Mouse (Mus musculus) heart, embryonic 15.5 days (tissue): ENCODE data around the gene Stard3. TPM values are rescaled to one million over a fixed set of nuclear protein-coding genes. Genes with fewer than 3 reads are reported as not detected.
"Not testable (repeated sequence)": the region's sequence is repeated elsewhere in the genome, so short reads cannot be mapped to it uniquely, and the experiment has no call there.

Source experiments
- ATAC-seq: fragments of 200-750 bp; cut with Nextera tagmentation; replicated peaks from 2 replicates; pipeline ENCODE4 v1.8.0; 2017; ENCODE audit warnings: low read depth, moderate TSS enrichment; ENCODE audit not compliant: insufficient number of reproducible peaks, insufficient read depth, low FRiP score
- H3K27ac ChIP-seq: fragments of 300-500 bp; sonication (generic); 2 replicates; pipeline ENCODE4 v1.5.1; 2015; ENCODE audit warnings: mild to moderate bottlenecking, inconsistent platforms
- H3K27me3 ChIP-seq: fragments of 300-500 bp; sonication (generic); 2 replicates; pipeline ENCODE4 v1.6.1; 2015; ENCODE audit warnings: inconsistent platforms
- H3K36me3 ChIP-seq: fragments of 300-500 bp; sonication (generic); 2 replicates; pipeline ENCODE4 v1.6.1; 2015; ENCODE audit warnings: mild to moderate bottlenecking, inconsistent platforms
- H3K4me1 ChIP-seq: fragments of 300-500 bp; sonication (generic); replicated peaks from 2 replicates; pipeline ENCODE4 v1.6.1; 2015; ENCODE audit warnings: inconsistent platforms
- H3K4me2 ChIP-seq: fragments of 300-500 bp; sonication (generic); 2 replicates; pipeline ENCODE4 v1.6.1; 2015; ENCODE audit warnings: inconsistent platforms, mild to moderate bottlenecking, moderate library complexity
- H3K4me3 ChIP-seq: fragments of 300-500 bp; sonication (generic); 2 replicates; pipeline ENCODE4 v1.5.1; 2015; ENCODE audit warnings: mild to moderate bottlenecking, inconsistent platforms
- H3K9ac ChIP-seq: fragments of 300-500 bp; sonication (generic); 2 replicates; pipeline ENCODE4 v1.6.1; 2015; ENCODE audit warnings: mild to moderate bottlenecking, inconsistent platforms
- H3K9me3 ChIP-seq: fragments of 300-500 bp; sonication (generic); replicated peaks from 2 replicates; pipeline ENCODE4 v1.6.1; 2016; ENCODE audit warnings: inconsistent platforms
- WGBS: fragments of 180-500 bp; shearing (Covaris S2); methylation state at CpG from one replicate; pipeline ENCODE4 v1.1.7; 2015; ENCODE audit warnings: mixed read lengths; 5-methylcytosine and 5-hydroxymethylcytosine counted together
- polyA plus RNA-seq: library from polyadenylated mRNA; unstranded; fragments of >200 nt; fragmentation: Nextera tagmentation; extraction: Ambion mirVana; gene quantifications from 2 replicates; pipeline ENCODE4 v1.2.1, GENCODE M21; 2015

Gene Stard3
- polyA plus RNA-seq, 1 experiment from 2014 or later = 33.9 TPM

GRCm38 (mm10) chr11:98380106-98380505, 21.9 kb downstream of the Stard3 start:
- H3K9ac ChIP-seq = no peak overlapping the region
- no peaks in the 10 kb centered on the region for H3K27me3 ChIP-seq
- H3K4me1 ChIP-seq = peaks cover 82% of the 10 kb centered on the region
- peak overlapping the region; percentile 72 for H3K27ac ChIP-seq
- no peaks in the 10 kb centered on the region for H3K9me3 ChIP-seq
- WGBS = 67% methylated on average over 6 of the region's 6 CpGs
- H3K4me3 ChIP-seq = no peak overlapping the region
- peaks cover 32% of the 10 kb centered on the region for H3K36me3 ChIP-seq
- H3K4me2 ChIP-seq = no peak overlapping the region
- no peak for ATAC-seq

GRCm38 (mm10) chr11:98381651-98382050, 23.5 kb downstream of the Stard3 start:
- peaks cover 25% of the 10 kb centered on the region for H3K36me3 ChIP-seq
- WGBS = 94% methylated on average over 2 of the region's 2 CpGs
- H3K9ac ChIP-seq = no peak overlapping the region
- no peaks in the 10 kb centered on the region for H3K9me3 ChIP-seq
- no peak overlapping the region for H3K4me3 ChIP-seq
- peak overlapping the region; percentile 20 for H3K27ac ChIP-seq
- ATAC-seq = no peak
- no peak overlapping the region for H3K4me2 ChIP-seq
- H3K4me1 ChIP-seq = peaks cover 83% of the 10 kb centered on the region
- peaks cover 4% of the 10 kb centered on the region for H3K27me3 ChIP-seq

- H3K9ac ChIP-seq, H3K27me3 ChIP-seq, H3K4me3 ChIP-seq, H3K9me3 ChIP-seq, H3K4me2 ChIP-seq, ATAC-seq, H3K27ac ChIP-seq: not testable (repeated sequence)
- H3K36me3 ChIP-seq = peaks cover 18% of the 10 kb centered on the region; the same call in 1 of the 2 replicates
- H3K4me1 ChIP-seq = peaks cover 78% of the 10 kb centered on the region
- 21% methylated on average over 2 of the region's 2 CpGs for WGBS
Observed at GRCm38 (mm10) chr11:98382405-98382804, 24.2 kb downstream of the Stard3 start.

- peak; percentile 78 for ATAC-seq
- 32% methylated on average over 14 of the region's 14 CpGs for WGBS
- Histone ChIP-seq H3K4me2 (peak within 1 kb of the TSS; percentile 70), H3K36me3 (peaks cover 11% of the 10 kb centered on the region; the same call in 1 of the 2 replicates), H3K4me3 (peak within 1 kb of the TSS; percentile 53), H3K27me3 (peaks cover 10% of the 10 kb centered on the region), H3K9ac (peak within 1 kb of the TSS; percentile 67), H3K27ac (peak within 1 kb of the TSS; percentile 90), H3K4me1 (peaks cover 78% of the 10 kb centered on the region), H3K9me3 (no peaks in the 10 kb centered on the region)
Observed at GRCm38 (mm10) chr11:98383261-98384030, 25.3 kb downstream of the Stard3 start, which contains the start of gene Tcap. TSS of gene Tcap (plus strand) at chr11:98383811.

GRCm38 (mm10) chr11:98384216-98384615, 26.0 kb downstream of the Stard3 start:
- peak overlapping the region; percentile 67 for H3K9ac ChIP-seq
- H3K4me1 ChIP-seq = peaks cover 78% of the 10 kb centered on the region
- H3K36me3 ChIP-seq = peaks cover 3% of the 10 kb centered on the region; the same call in 1 of the 2 replicates
- no peaks in the 10 kb centered on the region for H3K9me3 ChIP-seq
- H3K4me3 ChIP-seq = peak overlapping the region; percentile 53
- ATAC-seq = no peak
- peaks cover 10% of the 10 kb centered on the region for H3K27me3 ChIP-seq
- peak overlapping the region; percentile 90 for H3K27ac ChIP-seq
- 50% methylated on average over 20 of the region's 20 CpGs for WGBS
- H3K4me2 ChIP-seq = peak overlapping the region; percentile 70

- H3K9ac ChIP-seq = peak overlapping the region; percentile 67
- H3K4me1 ChIP-seq = peaks cover 77% of the 10 kb centered on the region
- peak overlapping the region; percentile 90 for H3K27ac ChIP-seq
Observed at GRCm38 (mm10) chr11:98384721-98385637, 26.8 kb downstream of the Stard3 start.

GRCm38 (mm10) chr11:98385638-98386585, 27.7 kb downstream of the Stard3 start, which contains the start of gene Pnmt:
TSS of gene Pnmt (plus strand) at chr11:98386450.
- Histone ChIP-seq H3K9me3 (no peaks in the 10 kb centered on the region), H3K4me2 (peak within 1 kb of the TSS; percentile 70)

More at GRCm38 (mm10) chr11:98384721-98385637, 26.8 kb downstream of the Stard3 start:
- H3K4me2 ChIP-seq = peak overlapping the region; percentile 70
- H3K4me3 ChIP-seq = peak overlapping the region; percentile 53
- 0 out of 2 replicates have a peak, but pooled peaks cover 3% of the 10 kb centered on the region for H3K36me3 ChIP-seq
- no peaks in the 10 kb centered on the region for H3K9me3 ChIP-seq
- peaks cover 12% of the 10 kb centered on the region for H3K27me3 ChIP-seq
- 54% methylated on average over 8 of the region's 8 CpGs for WGBS
- no peak for ATAC-seq

GRCm38 (mm10) chr11:98386596-98386995, 28.4 kb downstream of the Stard3 start:
- Histone ChIP-seq H3K4me3 (no peak overlapping the region), H3K36me3 (no peaks in the 10 kb centered on the region), H3K27me3 (peaks cover 18% of the 10 kb centered on the region), H3K27ac (no peak overlapping the region), H3K9ac (no peak overlapping the region), H3K4me2 (peak overlapping the region; percentile 16; the same call in 1 of the 2 replicates), H3K9me3 (no peaks in the 10 kb centered on the region), H3K4me1 (peaks cover 77% of the 10 kb centered on the region)
- WGBS = 17% methylated on average over 24 of the region's 24 CpGs
- ATAC-seq = no peak

More at GRCm38 (mm10) chr11:98385638-98386585, 27.7 kb downstream of the Stard3 start, which contains the start of gene Pnmt:
- ATAC-seq = no peak
- H3K27me3 ChIP-seq = peaks cover 18% of the 10 kb centered on the region
- peak within 1 kb of the TSS; percentile 67 for H3K9ac ChIP-seq
- WGBS = 46% methylated on average over 25 of the region's 25 CpGs
- H3K36me3 ChIP-seq = no peaks in the 10 kb centered on the region
- peaks cover 72% of the 10 kb centered on the region for H3K4me1 ChIP-seq
- peak within 1 kb of the TSS; percentile 90; the same call in 1 of the 2 replicates for H3K27ac ChIP-seq
- H3K4me3 ChIP-seq = peak within 1 kb of the TSS; percentile 53; the same call in 1 of the 2 replicates

GRCm38 (mm10) chr11:98387056-98387577, 28.9 kb downstream of the Stard3 start:
- H3K27me3 ChIP-seq = peaks cover 18% of the 10 kb centered on the region
- no peaks in the 10 kb centered on the region for H3K9me3 ChIP-seq
- H3K27ac ChIP-seq = no peak overlapping the region
- peaks cover 79% of the 10 kb centered on the region for H3K4me1 ChIP-seq
- H3K9ac ChIP-seq = no peak overlapping the region
- ATAC-seq = no peak
- no peak overlapping the region for H3K4me2 ChIP-seq
- no peak overlapping the region for H3K4me3 ChIP-seq
- 51% methylated on average over 14 of the region's 14 CpGs for WGBS
- H3K36me3 ChIP-seq = no peaks in the 10 kb centered on the region

- WGBS = 70% methylated on average over 10 of the region's 10 CpGs
- Histone ChIP-seq H3K27me3 (peaks cover 18% of the 10 kb centered on the region), H3K4me2 (no peak overlapping the region), H3K36me3 (no peaks in the 10 kb centered on the region), H3K27ac (no peak overlapping the region), H3K4me3 (no peak overlapping the region), H3K9me3 (no peaks in the 10 kb centered on the region), H3K4me1 (peaks cover 86% of the 10 kb centered on the region), H3K9ac (no peak overlapping the region)
- no peak for ATAC-seq
Observed at GRCm38 (mm10) chr11:98388282-98388681, 30.1 kb downstream of the Stard3 start.
